Mouse (Mus musculus) urinary bladder, postnatal 14 days (tissue): ENCODE data around the gene Tex38.
A peak's percentile ranks its signal among the peaks of the same experiment; 100 is the strongest.

Experiments
- DNase-seq: peaks from one replicate; pipeline ENCODE4 v3.0.0; 2021; ENCODE audit warnings: low spot score

The Tex38 gene

DNA sequence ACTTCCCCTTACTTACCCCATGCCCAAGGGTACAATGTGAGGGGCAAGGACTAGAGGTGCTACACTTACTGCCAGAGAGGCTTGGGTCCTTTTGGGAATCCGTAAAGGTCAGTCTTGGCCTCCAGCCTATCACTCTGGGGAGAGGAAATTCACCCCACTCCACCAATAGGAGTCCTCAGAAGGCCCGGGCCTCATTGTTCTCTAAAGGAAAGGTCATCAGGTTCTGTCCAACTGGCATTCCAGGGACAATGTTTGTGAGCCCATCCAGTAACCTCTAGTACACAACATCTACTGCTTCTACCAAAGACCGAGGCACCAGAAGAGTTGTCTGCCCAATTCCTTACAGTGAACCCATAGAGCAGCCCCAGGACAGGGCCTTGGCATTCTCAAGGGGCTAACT, at the start of gene Tex38:
Tex38 (minus strand) TSS at position 101 of the 400 bp plus-strand sequence.
- no peak for DNase-seq

DNA sequence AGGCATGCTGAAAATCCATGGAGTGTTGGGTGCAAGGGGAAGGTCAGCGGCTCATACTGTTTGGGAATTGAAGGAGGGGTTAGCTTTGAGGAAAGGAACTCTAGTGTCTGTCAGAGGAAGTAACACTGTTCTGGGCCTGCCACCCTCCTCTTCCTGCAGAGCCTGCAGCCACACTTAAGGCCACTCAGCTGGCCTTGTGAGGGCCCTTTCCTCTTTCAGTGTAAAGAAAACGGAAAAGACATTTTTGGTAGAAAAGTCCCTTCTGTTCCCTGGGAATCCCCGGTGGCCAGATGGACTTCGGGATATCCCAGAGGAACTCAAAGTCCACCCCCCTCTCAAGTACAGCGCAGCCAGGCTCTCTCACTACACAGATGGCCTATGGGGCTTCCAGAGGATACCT, 49.7 kb upstream of the Tex38 start:
- no peak for DNase-seq

- no peak for DNase-seq
Measured at GRCm38 (mm10) chr4:115828572-115828902, 47.7 kb upstream of the Tex38 start.

DNA sequence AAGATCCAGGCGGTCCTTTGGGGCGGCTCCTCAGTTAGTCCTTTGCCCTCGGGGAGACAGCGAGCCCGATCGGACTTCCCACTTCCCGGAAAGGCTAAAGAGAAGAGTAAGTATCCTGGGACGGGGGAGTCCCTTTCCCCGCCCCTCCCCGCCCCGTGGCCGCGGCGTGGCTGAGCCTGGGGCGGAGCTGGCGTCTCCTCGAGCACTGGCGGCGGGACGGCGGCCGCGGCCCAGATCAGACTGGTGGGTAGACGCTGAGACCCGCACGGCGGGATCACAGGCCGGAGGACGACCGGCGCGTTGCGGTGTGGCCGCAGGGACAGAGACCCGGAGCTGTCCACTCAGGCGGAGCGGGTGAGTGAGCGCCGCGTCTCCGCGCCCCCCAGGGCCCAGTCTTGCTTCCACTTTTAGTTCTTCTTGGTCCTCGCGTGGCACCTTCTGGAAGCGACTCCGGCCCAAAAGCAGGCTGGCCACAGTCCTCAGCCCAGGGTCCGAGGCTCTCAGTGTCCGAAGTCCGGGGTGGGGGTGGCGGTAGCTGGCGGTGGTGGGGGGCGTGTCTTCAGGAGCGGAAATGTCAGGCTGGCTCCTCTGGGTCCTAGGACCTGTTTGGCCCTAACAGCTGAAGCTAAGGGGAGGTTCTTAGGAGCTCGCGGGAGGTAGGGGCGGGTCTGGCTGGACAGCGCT, 47.2 kb upstream of the Tex38 start, which contains the start of gene Mob3c:
Mob3c (plus strand) TSS at position 205 of the 684 bp plus-strand sequence.
- DNase-seq, result peak; percentile 79

GRCm38 (mm10) chr4:115827535-115827887, 46.7 kb upstream of the Tex38 start:
- DNase-seq, result no peak

- no peak for DNase-seq
Measured at GRCm38 (mm10) chr4:115827066-115827465, 46.2 kb upstream of the Tex38 start.

- no peak for DNase-seq
Measured at GRCm38 (mm10) chr4:115825271-115825670, 44.5 kb upstream of the Tex38 start.

- DNase-seq, result no peak
Measured at GRCm38 (mm10) chr4:115824178-115824577, 43.4 kb upstream of the Tex38 start.

GRCm38 (mm10) chr4:115821928-115822327, 41.1 kb upstream of the Tex38 start:
- no peak for DNase-seq

- DNase-seq, result no peak
Measured at GRCm38 (mm10) chr4:115821431-115821830, 40.6 kb upstream of the Tex38 start.

DNA sequence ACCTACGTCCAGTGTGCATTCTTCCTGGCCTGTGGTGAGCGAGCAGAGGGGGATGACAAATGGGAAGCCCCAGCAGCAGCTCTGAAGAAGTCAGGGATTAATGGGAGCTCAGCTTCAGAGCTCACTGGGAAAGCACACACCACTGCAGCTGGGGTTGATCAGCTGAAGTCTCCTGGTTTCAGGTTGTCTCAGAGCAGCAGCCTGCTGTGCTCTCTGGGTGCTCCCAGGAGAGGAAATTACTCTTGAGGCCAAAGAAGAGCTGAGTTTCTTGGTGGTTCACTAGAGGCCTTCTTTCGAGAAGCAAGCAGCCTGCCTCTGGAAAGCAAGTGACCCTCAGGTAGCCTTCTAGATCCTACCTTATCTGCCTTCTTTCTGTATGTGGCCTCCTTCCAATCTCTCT, 40.1 kb upstream of the Tex38 start:
- DNase-seq, result no peak

DNA sequence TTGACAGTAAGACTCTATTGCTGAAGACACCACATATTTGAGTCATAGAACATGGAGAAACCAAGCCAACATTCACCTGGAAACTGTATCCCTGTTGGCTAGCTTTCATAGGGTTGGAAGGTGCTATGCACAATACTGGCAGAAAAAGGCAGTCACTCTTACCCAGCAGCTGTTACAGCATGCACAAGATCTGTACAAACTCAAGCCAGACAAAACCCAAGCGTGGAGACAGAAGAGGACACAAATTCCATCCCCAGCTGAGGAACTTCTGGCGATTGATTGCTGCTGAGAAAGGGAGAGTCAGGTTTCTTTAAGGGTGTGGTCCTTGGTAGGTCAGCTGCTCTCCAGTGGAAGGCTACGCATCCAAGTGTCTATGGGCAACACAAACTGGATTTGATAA, 39.4 kb upstream of the Tex38 start:
- DNase-seq, result no peak

DNA sequence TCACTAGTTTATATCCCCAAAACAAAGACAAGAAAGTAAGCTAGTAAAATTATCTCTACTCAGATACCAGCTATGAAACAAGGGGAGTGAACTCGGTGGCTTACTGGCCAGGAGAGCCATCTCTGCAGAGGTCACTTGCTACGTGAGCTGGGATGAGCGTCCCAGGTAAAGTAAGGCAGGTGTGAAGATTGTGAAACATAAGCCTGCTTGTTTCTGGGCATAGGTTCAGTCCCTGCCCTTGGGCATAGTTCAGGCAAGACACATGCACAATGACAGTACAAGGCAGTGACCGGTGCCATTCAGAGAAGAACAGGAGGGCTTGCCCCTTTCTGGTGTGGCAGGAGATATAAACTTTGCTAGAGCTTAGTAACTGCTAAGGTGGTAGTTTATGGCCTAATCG, 34.8 kb upstream of the Tex38 start:
- DNase-seq, result no peak

DNA sequence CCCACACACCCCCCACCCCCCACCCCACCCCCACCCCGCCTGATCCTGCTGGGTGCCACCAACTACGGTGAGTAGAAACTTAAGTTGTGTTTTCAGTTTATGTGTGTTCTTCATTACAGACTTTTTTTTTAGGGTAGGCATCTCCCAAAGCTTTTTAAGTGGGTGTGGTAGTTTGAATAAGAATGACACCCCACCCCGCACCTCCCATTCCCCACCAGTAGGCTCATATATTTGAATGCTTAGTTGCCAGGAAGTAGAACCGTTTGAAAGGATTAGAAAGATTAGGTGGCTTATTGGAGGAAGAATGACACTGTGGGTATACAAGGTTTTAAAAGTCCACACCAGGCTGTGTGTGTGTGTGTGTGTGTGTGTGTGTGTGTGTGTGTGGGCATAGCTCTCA, 31.5 kb upstream of the Tex38 start:
- DNase-seq, result no peak

- DNase-seq, result no peak
Measured at GRCm38 (mm10) chr4:115799981-115800380, 19.2 kb upstream of the Tex38 start.

GRCm38 (mm10) chr4:115795360-115795759, 14.5 kb upstream of the Tex38 start:
- no peak for DNase-seq

- no peak for DNase-seq
Measured at GRCm38 (mm10) chr4:115790864-115791263, 10.0 kb upstream of the Tex38 start.

GRCm38 (mm10) chr4:115785511-115786034, 4.8 kb upstream of the Tex38 start:
- no peak for DNase-seq

GRCm38 (mm10) chr4:115784769-115785510, 4.1 kb upstream of the Tex38 start, which contains the start of gene Atpaf1:
Gene Atpaf1, plus strand, starts transcription at chr4:115784812.
- peak; percentile 68 for DNase-seq

DNA sequence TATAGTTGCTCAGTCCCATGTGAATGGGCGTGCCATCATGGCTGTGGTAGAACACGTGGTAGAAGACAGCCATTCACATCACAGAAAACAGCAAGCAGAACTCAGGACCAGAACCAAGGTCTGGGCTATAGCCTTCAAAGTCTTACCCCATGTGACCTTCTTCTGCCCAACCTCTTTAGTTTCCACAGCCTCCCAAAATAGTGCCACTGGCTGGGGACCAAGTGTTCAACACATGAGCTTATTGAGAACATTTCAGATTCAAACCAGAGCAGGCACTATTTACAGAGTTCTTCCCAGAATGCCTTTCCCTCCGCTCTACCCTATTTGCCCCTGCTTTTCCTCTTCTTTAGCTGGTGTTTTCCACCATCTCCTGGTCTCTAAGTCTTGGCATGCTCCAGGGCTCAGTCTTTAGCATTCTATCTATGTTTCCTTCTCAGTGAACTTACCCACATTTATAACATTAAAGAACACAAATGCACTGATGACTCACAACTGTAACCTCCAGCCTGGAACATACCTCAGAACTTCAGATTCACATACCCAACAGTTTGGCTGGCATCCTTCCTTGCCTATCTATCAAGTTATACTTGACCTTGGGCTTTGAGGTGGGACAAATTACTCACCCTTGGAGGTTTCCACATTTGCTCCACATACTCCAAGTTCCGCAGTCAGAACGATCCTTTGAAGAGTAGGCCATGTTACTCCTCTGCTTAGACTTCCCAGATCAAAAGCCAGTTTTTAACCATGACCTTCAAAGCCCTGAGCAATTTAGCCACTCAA, 1.4 kb upstream of the Tex38 start:
- DNase-seq, result no peak

DNA sequence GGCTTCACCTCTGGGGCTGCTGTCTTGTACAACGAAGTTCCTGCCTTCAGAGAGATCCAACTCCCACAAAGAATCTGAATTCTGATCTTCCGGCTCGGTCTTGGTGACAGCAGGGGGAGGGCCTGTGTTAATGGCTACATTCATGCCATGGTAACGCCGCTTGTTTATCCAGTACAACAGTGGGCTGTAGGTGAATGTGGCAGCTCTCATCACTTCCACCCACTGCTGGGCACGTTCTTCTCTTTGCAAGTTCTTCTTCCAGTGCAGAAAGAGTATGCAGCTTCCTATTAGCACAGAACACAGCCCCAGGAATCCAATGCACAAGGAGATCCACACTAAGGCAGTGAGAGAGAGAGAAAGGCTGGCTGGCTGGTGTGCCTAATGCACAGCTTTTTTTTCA, 549 bp downstream of the Tex38 start:
- DNase-seq, result no peak

- DNase-seq, result no peak
Measured at GRCm38 (mm10) chr4:115777627-115778026, 3.2 kb downstream of the Tex38 start.

DNA sequence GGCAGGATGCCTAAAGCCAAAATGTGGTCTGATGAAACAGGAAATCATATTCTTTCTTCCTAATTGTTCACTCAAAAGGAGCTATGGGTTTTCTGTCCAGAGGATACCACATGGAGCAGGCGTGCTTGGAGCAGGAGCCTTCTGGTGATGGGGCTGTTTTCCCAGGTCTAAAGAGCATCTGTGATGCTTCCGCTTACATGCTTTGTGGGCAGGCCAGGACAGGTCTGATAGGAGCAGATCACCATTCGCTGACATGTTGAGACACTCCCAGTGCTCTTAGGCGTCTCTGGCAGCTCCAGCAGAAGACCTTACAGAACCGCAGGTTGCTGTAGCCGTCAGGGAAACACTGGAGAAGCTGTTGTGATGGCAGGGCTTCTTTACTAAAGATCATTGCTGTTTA, 5.8 kb downstream of the Tex38 start:
- DNase-seq, result peak; percentile 21
